Comparison of ENCODE assay signal across 26 mouse cellular contexts in the genomic region with DNA sequence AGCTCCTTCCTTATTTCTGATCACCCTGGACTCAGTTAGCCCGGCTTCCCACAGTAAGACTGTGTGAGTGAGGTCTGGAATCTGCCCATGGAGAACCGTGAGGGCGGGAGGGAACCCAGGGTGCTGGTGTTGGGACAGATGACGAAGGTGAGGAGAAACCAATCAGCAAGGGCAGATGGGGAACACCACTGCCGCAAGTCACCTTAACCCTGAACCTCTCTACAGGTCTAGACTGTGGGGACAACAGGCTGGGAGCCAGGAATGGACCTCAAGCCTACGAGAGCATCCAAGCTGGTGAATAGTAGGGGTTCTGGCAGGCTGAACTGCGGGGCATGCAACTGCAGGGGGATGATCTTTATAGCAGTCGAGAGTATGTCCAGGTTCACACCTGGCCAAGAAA.
DNase-seq lines count a peak whose midpoint lies in the region; ATAC-seq and TF ChIP-seq lines count a peak whose summit lies in the region.
"Had no signal": no experiment of that assay in that cellular context is flagged by ENCODE, and none has a peak within 500 bp of the region (broad histone marks: within the 10 kb centered on the region; RNA-seq: fewer than 3 reads in every experiment).

No protein-coding gene starts in this region.

- TF ChIP-seq CTCF in cerebellum, adult 2 months (IDR thresholded peaks at IDR 0.05; ENCODE audit: borderline replicate concordance, insufficient read depth, low read depth, low read length): no peak

- no peak overlapping the region for H3K9ac ChIP-seq in heart, embryonic 12.5 days
- H3K9ac ChIP-seq: embryonic facial prominence, embryonic 13.5 days; forebrain, embryonic 12.5 days had no signal

- peaks cover 30% of the 10 kb centered on the region for H3K36me3 ChIP-seq in heart, embryonic 12.5 days

- peaks cover 32% of the 10 kb centered on the region for H3K4me1 ChIP-seq in heart, embryonic 12.5 days (replicated peaks)
- peaks cover 33% of the 10 kb centered on the region for H3K4me1 ChIP-seq in cerebellum, adult 2 months (ENCODE audit: control insufficient read depth, insufficient read depth, low read length)

- ATAC-seq in cerebellum, adult (ENCODE audit: insufficient number of reproducible peaks, low FRiP score, low TSS enrichment): no peak
- ATAC-seq in heart, embryonic 12.5 days (ENCODE audit: insufficient number of reproducible peaks, low FRiP score): no peak
- ATAC-seq: activated CD4-positive, CD25-positive, alpha-beta regulatory T cell, adult 4 months; forebrain, embryonic 16.5 days; hindbrain, postnatal 0 days; inflammation-experienced regulatory T-cells, adult 6 months; intestine, embryonic 16.5 days had no signal

- H3K27me3 ChIP-seq in heart, embryonic 12.5 days (replicated peaks): no peaks in the 10 kb centered on the region
- H3K27me3 ChIP-seq in cerebellum, adult 2 months (ENCODE audit: control insufficient read depth, insufficient read depth, low read length): no peaks in the 10 kb centered on the region
- H3K27me3 ChIP-seq: embryonic facial prominence, embryonic 13.5 days; forebrain, embryonic 12.5 days; heart, embryonic 13.5 days; hindbrain, embryonic 13.5 days had no signal

- WGBS in heart, embryonic 12.5 days: 85% methylated on average over 8 of the region's 8 CpGs
- 37% methylated on average over 8 of the region's 8 CpGs for WGBS in cerebellum, adult 2 months

- peak; percentile 36 for DNase-seq in cerebellum, adult 11 months
- no peak for DNase-seq in heart, postnatal 14 days
- DNase-seq in cerebellum, adult 2 months: peak; percentile 36 to 46
- peak; percentile 29 to 32 for DNase-seq in cerebellum, postnatal 10 days
- no peak for DNase-seq in gastrocnemius, postnatal 25 days
- DNase-seq in left cerebral cortex, adult 9 months (ENCODE audit: low spot score in 2 of 2): no peak
- DNase-seq: adrenal gland, postnatal 25 days; embryo, embryonic 11 days; gastrocnemius, adult 2 months; gastrocnemius, postnatal 14 days; heart, adult 18-20 months; kidney, adult 18-20 months; kidney, adult 9 months had no signal

- TF ChIP-seq POLR2A in cerebellum, adult 2 months (IDR thresholded peaks at IDR 0.05; ENCODE audit: borderline replicate concordance, insufficient read depth, low read length): no peak

- intact Hi-C loops in heart, postnatal 14 days (cut with DNase I): loop anchor here (10.0 kb wide), 1 partner anchor 180 kb away; no protein-coding TSS in a partner anchor

- no peak overlapping the region for H3K4me2 ChIP-seq in heart, embryonic 12.5 days
- H3K4me2 ChIP-seq: embryonic facial prominence, embryonic 13.5 days; forebrain, embryonic 12.5 days; heart, embryonic 13.5 days; hindbrain, embryonic 13.5 days had no signal

- 0 out of 2 replicates have a peak overlapping the region, but pooled peaks have one; percentile 5 for H3K27ac ChIP-seq in heart, embryonic 12.5 days (ENCODE audit: poor library complexity, severe bottlenecking)
- H3K27ac ChIP-seq in cerebellum, adult 2 months (ENCODE audit: insufficient read depth, low read length): peak overlapping the region; percentile 35; the same call in 1 of the 2 replicates
- H3K27ac ChIP-seq: embryonic facial prominence, embryonic 10.5 days; embryonic facial prominence, embryonic 13.5 days; forebrain, embryonic 12.5 days; gastrocnemius, adult 2 months; heart, embryonic 13.5 days; hindbrain, embryonic 13.5 days; hindbrain, postnatal 0 days had no signal

- no peaks in the 10 kb centered on the region for H3K9me3 ChIP-seq in heart, embryonic 12.5 days (replicated peaks)
- H3K9me3 ChIP-seq: embryonic facial prominence, embryonic 10.5 days; embryonic facial prominence, embryonic 13.5 days; forebrain, embryonic 12.5 days; heart, embryonic 13.5 days; hindbrain, embryonic 13.5 days had no signal

- H3K4me3 ChIP-seq in heart, embryonic 12.5 days: no peak overlapping the region
- no peak overlapping the region for H3K4me3 ChIP-seq in cerebellum, adult 2 months (replicated peaks; ENCODE audit: insufficient read depth, low read depth, low read length)
- H3K4me3 ChIP-seq: embryonic facial prominence, embryonic 10.5 days; embryonic facial prominence, embryonic 13.5 days; erythroblast, embryonic 14.5 days; forebrain, embryonic 12.5 days; gastrocnemius, adult 2 months; heart, embryonic 13.5 days; hindbrain, embryonic 13.5 days had no signal

Comparison
In these comparisons a context has a peak if more than half of its experiments do, and no peak if none do; other contexts are left out.
1. DNase-seq: peak in cerebellum, adult 11 months (single experiment), cerebellum, adult 2 months (2 of 2) and cerebellum, postnatal 10 days (2 of 2); none in heart, postnatal 14 days (0 of 2), gastrocnemius, postnatal 25 days (single experiment) and left cerebral cortex, adult 9 months (0 of 2).